Mouse (Mus musculus) liver, postnatal 0 days (tissue): ENCODE data around the gene Cacna2d4.

Experiments
- CTCF ChIP-seq: sonication (generic); IDR thresholded peaks from 2 replicates; pipeline ENCODE4 v1.5.1; 2016; ENCODE audit warnings: antibody characterized with exemption, low read depth
- EP300 ChIP-seq: IDR thresholded peaks from 2 replicates; pipeline ENCODE4 v1.6.1; 2016; ENCODE audit warnings: antibody characterized with exemption, low read depth, mild to moderate bottlenecking

DNA sequence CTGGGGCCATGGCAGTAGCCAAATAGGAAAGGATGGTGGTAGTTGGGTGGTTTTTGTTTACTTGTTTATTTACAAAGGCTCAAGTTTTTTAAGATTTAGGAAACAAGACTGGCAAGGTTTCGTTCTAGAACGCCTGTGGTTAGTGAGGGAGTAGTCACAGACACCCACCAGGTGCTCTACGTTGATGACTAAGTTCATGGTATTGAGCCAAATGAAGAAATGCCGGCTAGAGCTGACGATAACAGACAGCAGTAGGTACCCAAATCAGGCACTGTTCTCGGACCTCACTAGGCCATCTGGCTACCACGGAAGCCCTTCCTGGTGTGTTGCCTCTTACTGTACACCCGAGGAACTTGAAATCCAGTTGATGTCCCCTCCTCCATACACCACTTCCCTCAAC, 9.3 kb upstream of the Cacna2d4 start:
- TF ChIP-seq CTCF (no peak), EP300 (no peak)
